In the genomic region with DNA sequence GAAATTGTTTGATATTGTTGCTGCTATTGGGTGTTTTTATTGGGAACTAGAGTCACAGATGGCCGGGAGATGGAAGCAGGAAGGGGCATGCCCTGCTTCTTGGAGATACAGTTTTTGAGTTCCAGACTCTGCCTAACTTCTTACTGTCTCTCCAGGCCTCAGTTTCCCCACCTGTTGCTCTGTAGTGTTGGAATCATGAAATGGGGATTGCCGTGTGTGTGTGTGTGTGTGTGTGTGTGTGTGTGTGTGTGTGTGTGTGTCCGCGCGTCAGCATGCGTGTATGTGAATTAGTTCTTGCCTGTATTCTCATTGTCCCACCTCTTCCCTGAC, we compare ENCODE assay signal across 11 mouse cellular contexts. TPM values are rescaled to one million over a fixed set of nuclear protein-coding genes. Genes with fewer than 3 reads are reported as not detected.
DNase-seq lines count a peak whose midpoint lies in the region; ATAC-seq and TF ChIP-seq lines count a peak whose summit lies in the region.
"Had no signal": no experiment of that assay in that cellular context is flagged by ENCODE, and none has a peak within 500 bp of the region (broad histone marks: within the 10 kb centered on the region; RNA-seq: fewer than 3 reads in every experiment).

No protein-coding gene starts in this region.

- H3K4me1 ChIP-seq in embryonic facial prominence, embryonic 12.5 days: peaks cover 31% of the 10 kb centered on the region
- peaks cover 53% of the 10 kb centered on the region for H3K4me1 ChIP-seq in embryonic facial prominence, embryonic 10.5 days
- H3K4me1 ChIP-seq in lung, embryonic 14.5 days (ENCODE audit: insufficient read depth): peaks cover 5% of the 10 kb centered on the region; the same call in 1 of the 2 replicates
- H3K4me1 ChIP-seq in forebrain, postnatal 0 days (ENCODE audit: insufficient read depth): peaks cover 5% of the 10 kb centered on the region; the same call in 1 of the 2 replicates
- peaks cover 37% of the 10 kb centered on the region for H3K4me1 ChIP-seq in midbrain, embryonic 16.5 days (ENCODE audit: control insufficient read depth, insufficient read depth, low read length)

- no peak for ATAC-seq in embryonic facial prominence, embryonic 12.5 days (ENCODE audit: insufficient number of reproducible peaks, insufficient read depth, low FRiP score, low TSS enrichment)
- no peak for ATAC-seq in lung, embryonic 14.5 days (ENCODE audit: insufficient read depth)
- ATAC-seq in forebrain, postnatal 0 days: no peak
- ATAC-seq in midbrain, embryonic 16.5 days: no peak
- ATAC-seq: inflammation-experienced regulatory T-cells, adult 6 months; liver, postnatal 0 days; Patski had no signal

- WGBS in embryonic facial prominence, embryonic 12.5 days: 32% methylated on average over 6 of the region's 6 CpGs
- WGBS in embryonic facial prominence, embryonic 10.5 days: 30% methylated on average over 6 of the region's 6 CpGs
- 46% methylated on average over 6 of the region's 6 CpGs for WGBS in lung, embryonic 14.5 days
- WGBS in forebrain, postnatal 0 days: 33% methylated on average over 6 of the region's 6 CpGs
- WGBS in midbrain, embryonic 16.5 days: 33% methylated on average over 6 of the region's 6 CpGs

- peak overlapping the region; percentile 54 for H3K4me3 ChIP-seq in embryonic facial prominence, embryonic 12.5 days
- no peak overlapping the region for H3K4me3 ChIP-seq in embryonic facial prominence, embryonic 10.5 days
- H3K4me3 ChIP-seq in lung, embryonic 14.5 days (ENCODE audit: low read depth, low read length): peak overlapping the region; percentile 55; the same call in 1 of the 2 replicates
- H3K4me3 ChIP-seq in forebrain, postnatal 0 days (ENCODE audit: low read depth, low read length): peak overlapping the region; percentile 57
- H3K4me3 ChIP-seq in midbrain, embryonic 16.5 days (ENCODE audit: low read depth, low read length): no peak overlapping the region

- no peak for DNase-seq in embryonic facial prominence, embryonic 10.5 days (ENCODE audit: low spot score)
- no peak for DNase-seq in lung, embryonic 14.5 days
- no peak for DNase-seq in lung, postnatal 25 days (ENCODE audit: low spot score)
- DNase-seq in forebrain, postnatal 0 days: no peak
- no peak for DNase-seq in ovary, postnatal 14 days (ENCODE audit: low spot score)
- no peak for DNase-seq in left cerebral cortex, adult 8-10 months (ENCODE audit: low spot score in 2 of 2)

- no peak for TF ChIP-seq CTCF in lung, embryonic 14.5 days (IDR thresholded peaks at IDR 0.05; ENCODE audit: low read depth)
- no peak for TF ChIP-seq CTCF in forebrain, postnatal 0 days (IDR thresholded peaks at IDR 0.05; ENCODE audit: low read depth)

- H3K27me3 ChIP-seq in embryonic facial prominence, embryonic 12.5 days: peaks cover 66% of the 10 kb centered on the region
- H3K27me3 ChIP-seq in embryonic facial prominence, embryonic 10.5 days (replicated peaks; ENCODE audit: low read depth, poor library complexity, severe bottlenecking): peaks cover 80% of the 10 kb centered on the region
- peaks cover 66% of the 10 kb centered on the region for H3K27me3 ChIP-seq in lung, embryonic 14.5 days (ENCODE audit: insufficient read depth, low read length)
- peaks cover 67% of the 10 kb centered on the region for H3K27me3 ChIP-seq in forebrain, postnatal 0 days (ENCODE audit: insufficient read depth, low read length)
- H3K27me3 ChIP-seq in midbrain, embryonic 16.5 days (ENCODE audit: control insufficient read depth, insufficient read depth, low read depth, low read length): peaks cover 64% of the 10 kb centered on the region

- no peaks in the 10 kb centered on the region for H3K36me3 ChIP-seq in embryonic facial prominence, embryonic 12.5 days
- peaks cover 6% of the 10 kb centered on the region for H3K36me3 ChIP-seq in embryonic facial prominence, embryonic 10.5 days (replicated peaks)
- H3K36me3 ChIP-seq in lung, embryonic 14.5 days (ENCODE audit: insufficient read depth): no peaks in the 10 kb centered on the region; the same call in 1 of the 2 replicates
- no peaks in the 10 kb centered on the region for H3K36me3 ChIP-seq in forebrain, postnatal 0 days (ENCODE audit: insufficient read depth)
- peaks cover under 1% of the 10 kb centered on the region; the same call in 1 of the 2 replicates for H3K36me3 ChIP-seq in midbrain, embryonic 16.5 days (ENCODE audit: control insufficient read depth, insufficient read depth, low read length)

- no peak overlapping the region for H3K27ac ChIP-seq in embryonic facial prominence, embryonic 12.5 days
- no peak overlapping the region for H3K27ac ChIP-seq in embryonic facial prominence, embryonic 10.5 days (replicated peaks)
- H3K27ac ChIP-seq in lung, embryonic 14.5 days (ENCODE audit: low read depth): no peak overlapping the region
- H3K27ac ChIP-seq in forebrain, postnatal 0 days (ENCODE audit: low read depth, low read length): no peak overlapping the region
- H3K27ac ChIP-seq in midbrain, embryonic 16.5 days (ENCODE audit: low read length): no peak overlapping the region

- H3K4me2 ChIP-seq in embryonic facial prominence, embryonic 12.5 days (replicated peaks): 0 out of 2 replicates have a peak overlapping the region, but pooled peaks have one; percentile 98
- no peak overlapping the region for H3K4me2 ChIP-seq in lung, embryonic 14.5 days
- H3K4me2 ChIP-seq in forebrain, postnatal 0 days (ENCODE audit: low read depth): peak overlapping the region; percentile 94
- H3K4me2 ChIP-seq in midbrain, embryonic 16.5 days (ENCODE audit: low read length): peak overlapping the region; percentile 93

- H3K9ac ChIP-seq in embryonic facial prominence, embryonic 12.5 days: no peak overlapping the region
- H3K9ac ChIP-seq in lung, embryonic 14.5 days: no peak overlapping the region
- H3K9ac ChIP-seq in forebrain, postnatal 0 days: no peak overlapping the region
- H3K9ac ChIP-seq in midbrain, embryonic 16.5 days (ENCODE audit: low read depth, low read length): no peak overlapping the region
- H3K9ac ChIP-seq: liver, postnatal 0 days had no signal

- no peaks in the 10 kb centered on the region for H3K9me3 ChIP-seq in embryonic facial prominence, embryonic 12.5 days
- no peaks in the 10 kb centered on the region for H3K9me3 ChIP-seq in embryonic facial prominence, embryonic 10.5 days
- no peaks in the 10 kb centered on the region for H3K9me3 ChIP-seq in lung, embryonic 14.5 days (ENCODE audit: low read depth, low read length)
- H3K9me3 ChIP-seq in forebrain, postnatal 0 days (ENCODE audit: low read length): no peaks in the 10 kb centered on the region
- H3K9me3 ChIP-seq in midbrain, embryonic 16.5 days (replicated peaks; ENCODE audit: control insufficient read depth, low read length, poor library complexity, severe bottlenecking): no peaks in the 10 kb centered on the region

RNA-seq across cellular contexts. Expression of a gene that starts 4.1 kb away (rescaled TPM):
- polyA plus RNA-seq in embryonic facial prominence, embryonic 12.5 days (2016; fragmentation: Nextera tagmentation; extraction: Ambion mirVana): 0.46 and 0.65 TPM in 2 replicates
- 0.86 and 1.1 TPM in 2 replicates for polyA plus RNA-seq in embryonic facial prominence, embryonic 10.5 days (2016; fragmentation: Nextera tagmentation; extraction: Ambion mirVana)
- 0.22 and 0.28 TPM in 2 replicates for polyA plus RNA-seq in lung, embryonic 14.5 days (2014; fragmentation: Nextera tagmentation; extraction: Ambion mirVana)
- 1.3 and 2.5 TPM in 2 replicates for total RNA-seq in forebrain, postnatal 0 days (2014; rRNA removed)
- polyA plus RNA-seq in forebrain, postnatal 0 days (2015; fragmentation: Nextera tagmentation; extraction: Ambion mirVana): 1.1 and 1.2 TPM in 2 replicates
- 0.45 and 0.68 TPM in 2 replicates for polyA plus RNA-seq in midbrain, embryonic 16.5 days (2015; fragmentation: Nextera tagmentation; extraction: Ambion mirVana)
- 1 to 10 TPM; 2.2 to 8.3 (median 7.9) TPM for total RNA-seq in left cerebral cortex, adult 8-10 months (2022)

RNA-seq across cellular contexts. Expression of a gene that starts 9.4 kb away (rescaled TPM):
- 79.3 and 86.5 TPM in 2 replicates for polyA plus RNA-seq in embryonic facial prominence, embryonic 12.5 days (2016; fragmentation: Nextera tagmentation; extraction: Ambion mirVana)
- 84.6 and 85.1 TPM in 2 replicates for polyA plus RNA-seq in embryonic facial prominence, embryonic 10.5 days (2016; fragmentation: Nextera tagmentation; extraction: Ambion mirVana)
- 69.9 and 73.0 TPM in 2 replicates for polyA plus RNA-seq in lung, embryonic 14.5 days (2014; fragmentation: Nextera tagmentation; extraction: Ambion mirVana)
- 51.9 and 52.6 TPM in 2 replicates for total RNA-seq in forebrain, postnatal 0 days (2014; rRNA removed)
- polyA plus RNA-seq in forebrain, postnatal 0 days (2015; fragmentation: Nextera tagmentation; extraction: Ambion mirVana): 58.0 and 59.5 TPM in 2 replicates
- polyA plus RNA-seq in midbrain, embryonic 16.5 days (2015; fragmentation: Nextera tagmentation; extraction: Ambion mirVana): 77.2 and 77.3 TPM in 2 replicates
- total RNA-seq in left cerebral cortex, adult 8-10 months (2022): 10 to 100 TPM; 36.7 to 41.4 (median 39.0) TPM

Comparison
In these comparisons a context has a peak if more than half of its experiments do, and no peak if none do; other contexts are left out.
1. H3K4me3 ChIP-seq: peak in embryonic facial prominence, embryonic 12.5 days (single experiment), lung, embryonic 14.5 days (single experiment) and forebrain, postnatal 0 days (single experiment); none in embryonic facial prominence, embryonic 10.5 days (single experiment) and midbrain, embryonic 16.5 days (single experiment).